Mouse (Mus musculus) heart, postnatal 0 days (tissue): ENCODE measurements around the gene Tmem242.

Experiments used
- CTCF ChIP-seq: IDR thresholded peaks from 2 replicates; pipeline ENCODE4 v1.5.1; 2016; ENCODE audit warnings: antibody characterized with exemption, control low read depth, low read depth
- EP300 ChIP-seq: IDR thresholded peaks from 2 replicates; pipeline ENCODE4 v1.6.1; 2016; ENCODE audit warnings: antibody characterized with exemption, low read depth

- no peak for TF ChIP-seq CTCF
- no peak for TF ChIP-seq EP300
Observed at GRCm38 (mm10) chr17:5413350-5413749, 26.7 kb downstream of the Tmem242 start.
